Mouse (Mus musculus) right cerebral cortex, postnatal 14 days (tissue): ENCODE results near the gene Lyz1.
"Not testable (repeated sequence)": the region's sequence is repeated elsewhere in the genome, so short reads cannot be mapped to it uniquely, and the experiment has no call there.

ENCODE experiments used
- DNase-seq: peaks from one replicate; pipeline ENCODE4 v3.0.0; 2022

Gene Lyz1

GRCm38 (mm10) chr10:117292671-117293070 lies at the start of gene Lyz1:
TSS of gene Lyz1 (minus strand) at chr10:117292868.
- no peak for DNase-seq

- no peak for DNase-seq
Measured at GRCm38 (mm10) chr10:117342406-117342805, 49.7 kb upstream of the Lyz1 start.

- DNase-seq = no peak
Measured at GRCm38 (mm10) chr10:117341029-117341428, 48.4 kb upstream of the Lyz1 start.

- DNase-seq = no peak
Measured at GRCm38 (mm10) chr10:117339241-117339640, 46.6 kb upstream of the Lyz1 start.

GRCm38 (mm10) chr10:117337946-117338345 lies 45.3 kb upstream of the Lyz1 start:
- DNase-seq = no peak

- DNase-seq = no peak
Measured at GRCm38 (mm10) chr10:117335649-117336048, 43.0 kb upstream of the Lyz1 start.

GRCm38 (mm10) chr10:117330521-117330920 lies 37.9 kb upstream of the Lyz1 start:
- DNase-seq = no peak

GRCm38 (mm10) chr10:117323782-117324181 lies 31.1 kb upstream of the Lyz1 start:
- no peak for DNase-seq

GRCm38 (mm10) chr10:117322630-117323029 lies 30.0 kb upstream of the Lyz1 start:
- DNase-seq = no peak

- DNase-seq = no peak
Measured at GRCm38 (mm10) chr10:117320571-117320981, 27.9 kb upstream of the Lyz1 start.

- no peak for DNase-seq
Measured at GRCm38 (mm10) chr10:117316391-117316790, 23.7 kb upstream of the Lyz1 start.

- no peak for DNase-seq
Measured at GRCm38 (mm10) chr10:117313133-117313532, 20.5 kb upstream of the Lyz1 start.

- no peak for DNase-seq
Measured at GRCm38 (mm10) chr10:117312168-117312567, 19.5 kb upstream of the Lyz1 start.

- DNase-seq = no peak
Measured at GRCm38 (mm10) chr10:117304371-117304770, 11.7 kb upstream of the Lyz1 start.

GRCm38 (mm10) chr10:117301688-117302087 lies 9.0 kb upstream of the Lyz1 start:
- no peak for DNase-seq

GRCm38 (mm10) chr10:117299901-117300520 lies 7.3 kb upstream of the Lyz1 start:
- no peak for DNase-seq

- DNase-seq = no peak
Measured at GRCm38 (mm10) chr10:117299106-117299505, 6.4 kb upstream of the Lyz1 start.

- DNase-seq = no peak
Measured at GRCm38 (mm10) chr10:117298336-117298735, 5.7 kb upstream of the Lyz1 start.

GRCm38 (mm10) chr10:117290936-117291335 lies 1.7 kb downstream of the Lyz1 start:
- DNase-seq = not testable (repeated sequence)

- DNase-seq = no peak
Measured at GRCm38 (mm10) chr10:117290046-117290870, 2.4 kb downstream of the Lyz1 start.

GRCm38 (mm10) chr10:117289034-117289505 lies 3.6 kb downstream of the Lyz1 start:
- DNase-seq = not testable (repeated sequence)

GRCm38 (mm10) chr10:117288197-117289033 lies 4.3 kb downstream of the Lyz1 start:
- DNase-seq = no peak

GRCm38 (mm10) chr10:117287226-117287850 lies 5.3 kb downstream of the Lyz1 start:
- DNase-seq = no peak
